Mouse (Mus musculus) adrenal gland, adult 8-10 months (tissue): ENCODE data around the gene Slc27a4. TPM values are rescaled to one million over a fixed set of nuclear protein-coding genes. Genes with fewer than 3 reads are reported as not detected.
"Not testable (repeated sequence)": the region's sequence is repeated elsewhere in the genome, so short reads cannot be mapped to it uniquely, and the experiment has no call there.

Experiments
- DNase-seq: peaks from one replicate; pipeline ENCODE4 v3.0.0; 2022
- total RNA-seq, 4 experiments: library from RNA; stranded (reverse); gene quantifications; 2 replicates each; pipeline ENCODE4 v1.2.4; 2022

The Slc27a4 gene
- 10 to 100 TPM; 29.2 to 51.3 (median 39.1) TPM for total RNA-seq

DNA sequence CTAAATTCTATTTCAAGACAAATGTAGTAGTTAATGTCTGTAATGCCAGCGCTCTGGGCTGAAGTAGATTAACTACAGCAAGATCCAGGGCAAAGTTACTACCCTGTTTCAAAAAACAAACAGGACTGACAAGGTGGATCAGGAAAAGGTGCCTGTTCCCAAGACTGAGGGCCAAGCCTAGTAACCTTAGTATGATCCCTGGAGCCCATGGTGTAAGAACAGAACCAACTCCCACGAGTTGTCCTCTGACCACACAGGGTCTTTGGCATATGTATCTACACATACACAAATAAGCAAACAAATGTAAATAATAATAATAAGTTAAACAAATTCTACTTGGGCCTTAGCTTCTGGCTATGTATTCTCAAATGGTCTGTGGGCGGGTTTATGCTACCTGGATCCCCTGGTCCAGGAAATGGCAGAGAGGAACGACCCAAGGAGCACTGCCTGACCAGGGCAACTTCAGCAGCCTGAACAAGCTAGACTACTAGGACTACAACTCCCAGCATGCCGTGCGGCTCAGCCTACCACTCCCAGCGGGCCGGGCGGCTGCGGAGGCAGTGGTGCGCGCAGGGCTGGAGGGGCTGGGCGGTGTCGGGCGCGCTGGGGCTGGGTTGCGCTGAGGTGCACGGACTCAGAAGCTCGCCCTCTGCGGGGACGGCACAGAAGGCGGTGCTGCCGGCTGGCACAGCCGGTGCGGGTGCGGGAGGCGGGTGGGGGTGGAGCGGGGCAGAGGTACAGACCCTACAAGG, at the start of gene Slc27a4:
Slc27a4 (plus strand) TSS at position 560 of the 752 bp plus-strand sequence.
- DNase-seq, result peak; percentile 95

DNA sequence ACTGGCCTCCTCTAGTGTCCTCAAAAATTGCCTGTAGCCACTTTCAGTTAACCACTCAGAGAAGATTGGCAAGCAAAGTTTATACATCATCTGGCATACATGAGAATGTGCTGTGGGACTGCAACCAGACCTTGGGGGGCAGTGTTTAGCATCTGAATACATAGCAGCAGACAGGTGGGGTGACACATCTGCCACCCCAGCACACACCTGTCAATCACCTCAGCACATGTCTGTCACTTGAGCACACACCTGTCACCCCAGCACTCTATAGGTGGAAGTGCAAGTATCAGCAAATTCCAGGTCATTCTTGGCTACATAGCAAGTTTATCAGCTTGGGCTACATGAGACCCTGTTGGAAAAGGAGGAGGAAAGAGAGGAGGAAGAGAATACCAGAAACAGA, 46.7 kb upstream of the Slc27a4 start:
- no peak for DNase-seq

DNA sequence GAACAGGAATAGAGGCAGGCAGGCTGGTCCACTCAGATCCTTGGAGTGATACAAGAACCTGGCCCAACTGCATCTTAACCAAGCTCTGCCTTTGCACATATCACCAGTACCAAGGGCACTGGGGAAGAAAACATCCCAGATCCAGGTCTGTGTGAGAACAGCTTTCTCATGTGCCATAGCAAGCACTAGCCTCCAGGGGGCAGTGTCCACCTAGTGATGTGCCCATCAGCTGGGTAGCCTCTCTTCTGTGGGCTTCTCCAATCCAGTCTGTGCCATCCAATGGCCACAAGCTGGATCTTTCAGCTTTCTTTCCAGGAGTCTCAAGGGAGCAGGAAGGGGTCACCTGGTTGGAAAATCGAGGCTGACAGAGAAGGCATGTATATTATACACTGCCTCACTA, 37.6 kb upstream of the Slc27a4 start:
- DNase-seq, result peak; percentile 38

DNA sequence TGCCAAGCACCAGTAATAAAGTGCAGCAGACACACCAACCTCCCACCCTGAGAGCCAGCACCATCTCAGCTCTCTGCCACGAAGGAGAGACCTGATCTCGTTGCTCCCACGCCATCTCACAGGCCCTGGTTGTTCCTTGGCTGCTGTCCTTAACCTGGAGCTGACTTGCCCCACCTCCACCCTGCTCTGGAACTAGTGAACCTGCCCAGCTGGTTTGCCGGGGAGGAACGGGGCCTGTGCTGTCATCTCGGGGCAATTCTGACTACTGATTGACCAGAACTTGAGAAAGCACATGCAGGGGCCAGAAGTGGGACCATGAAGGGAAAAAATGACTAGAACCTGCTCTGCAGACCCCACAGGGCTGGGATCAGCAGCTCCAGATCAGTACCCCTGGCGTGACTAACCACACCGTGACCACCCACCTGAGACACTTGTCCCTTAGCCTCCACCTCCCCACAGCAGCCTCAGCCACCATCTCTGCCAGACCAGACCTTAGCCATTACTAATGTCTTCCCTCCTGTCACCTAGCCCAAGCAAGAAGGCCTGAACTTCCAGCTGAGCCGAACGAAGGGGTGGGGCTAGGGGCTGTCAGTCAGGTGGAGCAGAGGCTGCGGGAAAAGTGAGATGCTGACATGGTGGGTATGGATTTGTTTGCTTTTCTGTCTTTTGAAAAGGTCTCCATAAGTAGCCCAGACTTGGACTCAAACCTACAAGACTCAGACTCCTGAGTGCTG, 34.3 kb upstream of the Slc27a4 start:
- no peak for DNase-seq

DNA sequence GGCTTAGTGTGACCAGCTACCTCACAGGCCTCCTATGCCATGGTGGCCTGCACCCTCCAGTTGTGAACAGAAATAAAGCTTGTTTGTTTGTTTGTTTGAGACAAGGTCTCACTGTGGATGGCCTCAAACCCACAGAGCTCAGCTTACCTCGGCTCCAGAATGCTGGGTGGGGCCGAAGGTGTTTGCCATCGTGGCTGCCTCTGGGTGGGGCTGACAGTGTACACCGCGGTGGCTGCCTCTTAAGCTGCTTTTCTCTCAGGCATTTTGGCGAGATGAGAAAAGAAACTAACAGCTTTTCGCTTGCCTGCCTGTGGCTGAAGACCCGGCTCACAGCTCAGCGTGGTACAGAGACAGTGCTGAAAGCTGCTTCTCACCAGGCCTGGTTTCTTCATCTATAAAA, 33.5 kb upstream of the Slc27a4 start:
- DNase-seq, result no peak

DNA sequence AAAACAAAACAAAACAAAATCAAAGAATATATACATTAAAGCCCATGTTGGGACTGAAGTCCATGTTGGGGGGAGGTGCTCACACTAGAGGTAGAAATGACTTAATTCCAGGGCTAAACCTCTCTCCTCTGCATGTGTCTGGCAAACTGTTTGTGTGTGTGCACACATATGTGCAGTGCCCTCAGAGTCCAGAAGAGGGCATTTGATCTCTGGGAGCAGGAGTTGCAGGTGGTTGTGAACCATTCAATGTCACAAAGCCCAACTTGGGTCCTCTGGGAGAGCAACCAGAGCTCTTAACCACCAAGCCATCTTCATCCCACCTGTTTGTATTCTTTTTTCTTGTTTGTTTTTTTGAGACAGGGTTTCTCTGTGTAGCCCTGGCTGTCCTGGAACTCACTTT, 32.3 kb upstream of the Slc27a4 start:
- no peak for DNase-seq

DNA sequence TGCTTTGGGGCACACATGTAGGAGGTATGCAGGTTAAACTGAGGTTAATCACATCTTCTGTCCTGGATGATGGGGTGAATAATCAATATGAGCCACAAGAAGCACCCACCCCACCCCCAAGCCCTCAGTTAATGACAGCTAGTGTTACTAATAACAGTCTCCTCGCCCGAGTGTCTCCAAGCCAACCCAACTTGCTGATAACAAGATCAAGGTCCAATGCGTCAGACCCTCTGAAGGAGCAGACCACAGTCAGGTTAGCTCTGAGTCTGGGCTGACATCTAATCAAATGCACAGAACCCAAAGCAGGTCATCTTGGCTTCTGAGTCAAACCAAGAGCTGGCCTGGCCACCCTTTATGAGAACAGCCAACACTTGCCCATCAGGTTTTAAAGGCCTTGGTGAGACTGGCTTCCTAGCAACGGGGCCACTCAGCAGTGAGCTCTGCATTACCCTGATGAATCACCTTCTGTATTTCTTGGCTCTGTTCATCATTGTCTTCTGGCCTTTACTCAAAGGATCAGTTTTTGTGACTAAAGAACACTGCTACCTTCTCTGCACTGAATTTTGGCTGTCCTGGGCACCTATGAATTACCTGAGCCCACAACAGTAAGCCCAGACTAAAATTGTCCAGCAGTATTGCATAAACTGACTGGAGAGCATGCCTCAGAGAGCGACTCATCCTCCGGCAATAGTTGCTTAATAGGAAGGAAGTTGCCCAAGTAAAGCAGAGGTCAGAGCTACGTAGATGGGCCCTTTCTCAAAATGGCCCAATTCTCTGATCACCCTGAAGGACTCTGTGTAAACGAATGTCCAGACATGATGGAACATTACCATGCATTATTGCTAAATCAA, 30.6 kb upstream of the Slc27a4 start:
- peak; percentile 50 for DNase-seq

DNA sequence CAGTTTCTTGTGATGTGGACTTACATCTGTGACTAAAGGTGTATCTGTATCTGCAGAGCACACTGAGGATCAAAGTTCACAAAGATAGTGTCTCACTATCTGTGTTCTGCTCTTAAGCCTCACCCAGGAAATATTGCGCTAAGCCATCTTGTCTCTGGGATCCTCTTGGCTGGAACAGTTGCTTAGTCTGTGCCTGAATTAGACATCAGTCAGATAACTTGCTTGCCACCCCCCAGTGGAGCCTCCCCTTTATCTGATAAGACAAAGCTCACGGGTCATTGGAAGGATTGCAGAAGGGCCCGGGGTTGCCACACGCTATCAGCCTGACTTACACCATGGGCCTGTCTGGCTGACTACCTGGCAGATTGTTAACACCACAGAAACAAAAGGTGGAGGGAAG, 29.1 kb upstream of the Slc27a4 start:
- DNase-seq, result no peak

DNA sequence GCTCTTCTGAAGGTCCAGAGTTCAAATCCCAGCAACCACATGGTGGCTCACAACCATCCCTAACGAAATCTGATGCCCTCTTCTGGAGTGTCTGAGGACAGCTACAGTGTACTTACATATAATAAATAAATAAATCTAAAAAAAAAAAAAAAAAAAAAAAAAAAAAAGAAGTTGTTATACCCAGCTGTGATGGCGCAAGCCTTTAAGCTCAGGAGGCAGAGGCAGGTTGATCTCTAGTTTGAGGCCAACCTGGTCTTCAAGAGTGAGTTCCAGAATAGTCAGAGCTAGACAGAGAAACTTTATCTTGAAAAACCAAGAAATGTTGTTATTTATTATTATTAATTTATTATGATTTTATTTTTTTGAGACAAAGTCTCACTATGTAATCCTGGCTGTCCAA, 21.2 kb upstream of the Slc27a4 start:
- DNase-seq, result not testable (repeated sequence)

DNA sequence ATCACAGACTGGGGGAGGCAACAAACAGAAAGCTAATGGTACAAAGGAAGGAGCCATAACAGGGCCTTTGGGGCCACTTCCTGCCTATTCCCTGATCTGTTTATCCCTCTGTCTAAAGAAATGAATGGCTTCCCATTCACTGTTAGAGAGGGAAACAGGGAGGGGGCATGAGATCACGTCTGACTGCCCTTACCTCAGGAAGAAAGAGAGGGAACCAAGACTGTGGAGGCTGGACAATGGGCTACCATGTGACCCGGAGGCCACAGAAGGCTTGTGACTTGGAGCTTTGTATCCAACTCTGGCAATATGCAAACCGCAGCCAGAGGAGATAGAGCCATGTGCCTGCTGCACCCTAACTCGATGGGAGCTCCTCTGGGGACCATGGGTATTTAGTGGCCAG, 18.1 kb upstream of the Slc27a4 start:
- no peak for DNase-seq

DNA sequence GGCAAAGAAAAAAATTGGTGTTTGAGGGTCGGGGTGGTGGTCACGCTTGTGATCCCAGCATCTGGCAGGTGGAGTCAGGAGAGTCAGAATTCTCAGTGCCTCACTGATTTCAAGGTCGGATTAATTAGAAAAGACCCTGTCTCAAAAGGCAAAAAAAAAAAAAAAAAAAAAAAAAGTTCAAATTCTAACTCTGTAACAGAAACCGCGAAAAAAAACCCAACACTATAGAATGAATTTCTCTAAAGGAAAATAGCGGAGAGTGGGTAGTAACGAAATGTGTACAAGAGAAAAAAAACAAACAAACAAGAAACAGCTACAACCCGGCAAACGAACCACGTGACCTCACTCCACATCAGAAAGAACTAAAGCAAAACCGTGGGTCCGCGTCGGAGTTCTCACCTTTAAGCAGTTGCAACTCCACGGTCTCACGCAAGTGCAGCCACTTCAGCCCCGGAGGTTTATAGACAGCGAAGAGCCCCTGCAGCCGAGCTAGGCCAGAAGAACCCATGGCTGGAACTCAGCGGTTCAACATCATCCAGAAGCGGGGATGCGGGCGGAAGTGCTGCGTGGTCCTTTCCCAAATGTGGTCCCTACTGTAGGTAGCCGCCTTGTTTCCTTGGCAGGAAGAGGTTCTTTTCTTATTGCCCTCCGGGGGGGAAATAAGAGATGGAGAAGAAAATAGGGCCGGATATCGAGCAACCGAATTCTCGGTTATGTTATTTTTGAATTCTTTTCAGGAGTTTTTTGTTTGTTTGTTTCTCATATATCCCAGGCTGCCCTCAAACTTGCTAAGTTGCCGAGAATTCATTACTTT, 15.1 kb upstream of the Slc27a4 start, which contains the start of gene Coq4:
Coq4 (plus strand) TSS at position 390 of the 814 bp plus-strand sequence.
- peak; percentile 87 for DNase-seq

DNA sequence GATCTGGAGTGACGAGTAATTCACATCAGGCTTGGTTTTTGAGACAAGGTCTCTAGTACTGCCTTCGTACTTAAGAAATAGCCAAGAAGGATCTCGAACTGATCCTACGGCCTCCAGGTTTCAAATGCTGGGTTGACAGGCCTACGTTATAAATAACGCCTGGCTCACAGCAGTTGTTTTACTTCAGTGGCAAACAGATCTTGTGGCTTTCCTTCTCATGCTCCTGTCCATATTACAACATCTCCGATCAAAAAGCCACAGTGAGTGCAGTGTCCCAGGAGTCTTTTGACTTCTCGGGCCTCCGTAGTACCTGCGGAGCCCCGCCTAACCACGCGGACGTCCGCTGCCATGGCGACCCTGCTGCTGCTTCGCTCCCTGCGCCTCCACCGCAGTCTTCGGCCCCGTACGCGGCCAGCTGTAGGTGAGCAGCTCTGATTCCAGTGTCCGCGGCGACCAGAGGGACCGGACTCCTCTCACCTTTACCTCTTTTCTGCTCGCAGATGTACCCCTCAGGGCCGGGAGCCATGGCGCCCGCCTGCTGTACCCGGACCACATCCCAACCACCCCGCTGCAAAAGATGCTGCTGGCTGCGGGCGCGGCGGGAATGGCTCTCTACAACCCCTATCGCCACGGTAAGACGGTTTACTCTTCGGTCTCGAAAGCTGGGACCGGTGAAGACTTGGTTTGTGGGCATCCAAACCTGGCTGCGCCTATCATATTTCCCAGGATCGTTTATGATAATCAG, 14.3 kb upstream of the Slc27a4 start, which contains the start of gene Trub2:
Trub2 (minus strand) TSS at position 566 of the 745 bp plus-strand sequence.
- peak; percentile 83 for DNase-seq

DNA sequence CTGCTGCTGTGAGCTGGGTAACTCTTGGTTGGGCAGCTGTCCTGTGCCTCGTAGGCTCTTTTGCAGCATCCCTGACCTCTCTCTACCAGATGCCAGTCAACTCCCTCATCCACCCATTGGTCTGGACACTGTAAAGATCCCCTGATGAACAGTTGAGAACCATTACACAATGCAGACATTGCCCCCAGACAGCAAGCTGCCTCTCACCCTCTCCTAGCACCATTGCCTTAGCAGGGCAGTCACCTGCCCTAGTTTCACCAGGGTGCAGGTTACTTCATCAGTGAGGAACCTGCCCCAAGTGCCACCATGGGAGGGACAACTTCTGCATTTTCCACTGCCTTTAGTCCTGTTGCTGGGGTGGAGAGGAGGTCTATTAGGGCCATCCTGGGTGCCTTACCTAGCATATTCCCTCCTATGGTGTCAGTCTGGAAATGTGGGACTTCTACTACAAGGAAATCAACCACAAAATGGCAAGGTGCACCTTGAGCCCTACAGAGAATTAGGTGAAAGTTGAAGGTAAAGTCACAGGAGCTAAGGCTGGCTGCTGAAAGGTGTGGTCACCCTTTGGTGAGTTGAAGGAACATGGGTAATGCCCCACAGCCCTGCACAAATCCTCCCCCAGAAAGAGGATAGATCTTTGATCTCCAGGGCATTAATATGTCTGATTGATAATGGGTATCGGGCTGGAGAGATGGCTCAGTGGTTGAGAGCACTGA, 9.5 kb upstream of the Slc27a4 start:
- DNase-seq, result no peak

DNA sequence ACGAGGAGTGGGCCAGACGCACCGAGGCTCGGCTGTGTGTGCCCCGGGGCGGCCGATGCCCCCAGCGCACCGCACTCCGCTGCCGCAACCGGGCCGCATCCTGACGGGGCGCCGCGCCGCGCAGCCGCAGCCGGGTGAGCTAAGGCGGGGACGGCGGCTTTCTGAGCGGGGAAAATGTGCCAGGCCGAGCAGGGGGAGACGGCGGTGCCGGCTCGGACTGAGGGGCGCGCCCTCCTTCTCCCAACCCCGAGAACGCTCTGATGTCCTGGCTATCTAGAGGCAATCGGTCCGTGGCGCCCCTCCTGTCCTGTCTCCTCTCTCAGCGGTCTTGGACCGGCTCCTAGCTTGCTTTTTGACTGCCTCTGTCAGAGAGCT, 380 bp downstream of the Slc27a4 start:
- DNase-seq, result no peak

DNA sequence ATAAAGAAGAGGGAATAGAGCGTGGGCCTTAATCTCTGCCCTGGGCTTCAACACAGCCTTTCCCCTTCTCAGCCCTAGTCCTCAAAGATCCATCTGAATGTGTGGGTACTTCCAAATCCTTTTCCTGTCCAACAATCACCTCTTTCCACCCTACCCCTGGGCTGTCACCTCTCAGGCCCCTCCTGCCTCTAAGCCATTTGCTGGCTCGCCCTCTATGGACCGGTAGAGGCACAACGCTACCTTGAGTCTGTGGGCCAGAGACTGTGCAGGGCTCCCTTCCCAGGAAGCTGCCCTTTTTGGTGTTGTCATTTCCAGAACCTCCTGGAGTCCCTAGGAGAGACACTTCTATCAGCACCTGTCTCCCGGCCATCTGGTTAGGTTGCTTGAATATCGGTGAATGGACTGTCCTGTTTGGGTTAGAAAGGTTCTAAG, 982 bp downstream of the Slc27a4 start:
- DNase-seq, result no peak

DNA sequence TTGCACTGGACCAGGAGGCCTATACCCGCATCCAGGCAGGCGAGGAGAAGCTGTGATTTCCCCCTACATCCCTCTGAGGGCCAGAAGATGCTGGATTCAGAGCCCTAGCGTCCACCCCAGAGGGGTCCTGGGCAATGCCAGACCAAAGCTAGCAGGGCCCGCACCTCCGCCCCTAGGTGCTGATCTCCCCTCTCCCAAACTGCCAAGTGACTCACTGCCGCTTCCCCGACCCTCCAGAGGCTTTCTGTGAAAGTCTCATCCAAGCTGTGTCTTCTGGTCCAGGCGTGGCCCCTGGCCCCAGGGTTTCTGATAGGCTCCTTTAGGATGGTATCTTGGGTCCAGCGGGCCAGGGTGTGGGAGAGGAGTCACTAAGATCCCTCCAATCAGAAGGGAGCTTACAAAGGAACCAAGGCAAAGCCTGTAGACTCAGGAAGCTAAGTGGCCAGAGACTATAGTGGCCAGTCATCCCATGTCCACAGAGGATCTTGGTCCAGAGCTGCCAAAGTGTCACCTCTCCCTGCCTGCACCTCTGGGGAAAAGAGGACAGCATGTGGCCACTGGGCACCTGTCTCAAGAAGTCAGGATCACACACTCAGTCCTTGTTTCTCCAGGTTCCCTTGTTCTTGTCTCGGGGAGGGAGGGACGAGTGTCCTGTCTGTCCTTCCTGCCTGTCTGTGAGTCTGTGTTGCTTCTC, 13.4 kb downstream of the Slc27a4 start:
- DNase-seq, result no peak

DNA sequence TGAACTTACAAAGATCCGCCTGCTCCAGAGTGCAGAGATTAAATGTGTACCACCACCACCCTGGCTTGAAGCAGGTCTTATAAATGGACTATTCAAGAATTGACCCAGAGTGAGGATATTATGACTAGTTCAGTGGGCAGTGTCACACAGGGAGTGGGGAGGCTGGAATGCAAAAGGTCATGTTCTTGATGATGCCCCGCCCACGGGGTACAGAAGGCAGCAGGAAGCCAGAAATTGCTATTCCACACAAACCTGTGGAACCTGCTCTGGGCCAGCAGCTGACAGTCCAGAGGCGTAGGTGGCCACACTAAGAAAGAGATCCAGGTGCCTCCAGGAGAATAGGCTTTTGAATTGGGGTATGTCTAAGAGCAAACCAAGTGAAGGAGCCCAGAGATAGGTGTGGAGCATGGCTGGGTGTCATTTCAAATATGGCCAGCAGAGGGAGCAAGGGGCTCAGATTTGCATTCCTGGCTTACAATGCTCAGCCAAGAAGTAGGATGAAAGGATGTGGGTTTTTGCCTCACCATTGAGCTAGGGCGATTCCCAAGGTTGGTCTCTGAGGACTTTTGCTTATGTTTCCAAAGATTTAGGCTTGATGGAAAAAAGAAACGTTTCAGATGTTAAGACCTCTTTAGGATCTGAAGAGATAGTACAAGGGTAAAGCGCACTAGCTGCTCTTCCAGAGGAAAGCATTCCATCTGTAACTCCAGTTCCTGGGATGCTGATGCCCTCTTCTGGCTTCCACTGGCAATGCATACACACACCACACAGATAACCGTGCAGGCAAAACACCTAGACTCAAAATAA, 15.2 kb downstream of the Slc27a4 start:
- peak; percentile 66 for DNase-seq

DNA sequence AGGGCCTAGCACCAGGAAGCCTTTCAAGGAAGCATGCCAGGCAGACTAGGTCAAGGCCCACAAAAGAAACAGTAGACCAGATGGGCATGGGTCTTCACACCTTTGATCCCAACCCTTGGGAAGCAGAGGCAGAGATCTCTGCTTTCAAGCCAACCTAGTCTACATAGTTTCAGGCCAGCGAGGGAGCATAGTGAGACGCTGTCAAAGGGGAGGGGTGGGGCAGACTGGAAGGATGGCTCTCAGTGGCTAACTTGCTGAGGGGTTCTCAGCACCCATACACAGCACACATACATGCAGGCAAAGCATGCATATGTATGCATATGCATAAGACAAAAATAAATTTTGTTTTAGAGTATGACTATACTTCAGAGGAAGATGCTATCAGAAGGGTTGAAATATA, 16.9 kb downstream of the Slc27a4 start:
- DNase-seq, result no peak
